In genomic region chr8:121922101-121922500, GRCm38 (mm10) we compare ENCODE assay signal across 10 mouse cellular contexts. TPM values are rescaled to one million over a fixed set of nuclear protein-coding genes. Genes with fewer than 3 reads are reported as not detected.
DNase-seq lines count a peak whose midpoint lies in the region; ATAC-seq lines count a peak whose summit lies in the region.
"Had no signal": no experiment of that assay in that cellular context is flagged by ENCODE, and none has a peak within 500 bp of the region (broad histone marks: within the 10 kb centered on the region; RNA-seq: fewer than 3 reads in every experiment).

No protein-coding gene starts in this region.

- H3K9ac ChIP-seq in limb, embryonic 15.5 days: no peak overlapping the region
- 0 out of 2 replicates have a peak overlapping the region, but pooled peaks have one; percentile 7 for H3K9ac ChIP-seq in heart, embryonic 13.5 days
- H3K9ac ChIP-seq in stomach, embryonic 15.5 days: no peak overlapping the region

- H3K27me3 ChIP-seq in limb, embryonic 15.5 days: no peaks in the 10 kb centered on the region
- H3K27me3 ChIP-seq in limb, embryonic 10.5 days (ENCODE audit: low read depth, poor library complexity, severe bottlenecking): no peaks in the 10 kb centered on the region
- no peaks in the 10 kb centered on the region for H3K27me3 ChIP-seq in heart, embryonic 13.5 days (replicated peaks)
- H3K27me3 ChIP-seq in stomach, embryonic 15.5 days (replicated peaks): no peaks in the 10 kb centered on the region

- H3K36me3 ChIP-seq in limb, embryonic 15.5 days: no peaks in the 10 kb centered on the region
- no peaks in the 10 kb centered on the region for H3K36me3 ChIP-seq in limb, embryonic 10.5 days
- no peaks in the 10 kb centered on the region for H3K36me3 ChIP-seq in heart, embryonic 13.5 days
- H3K36me3 ChIP-seq in stomach, embryonic 15.5 days: no peaks in the 10 kb centered on the region

- peaks cover 16% of the 10 kb centered on the region for H3K4me1 ChIP-seq in limb, embryonic 15.5 days
- H3K4me1 ChIP-seq in limb, embryonic 10.5 days: peaks cover 3% of the 10 kb centered on the region
- H3K4me1 ChIP-seq in heart, embryonic 13.5 days: peaks cover 9% of the 10 kb centered on the region; the same call in 1 of the 2 replicates
- H3K4me1 ChIP-seq in stomach, embryonic 15.5 days: peaks cover 15% of the 10 kb centered on the region

- ATAC-seq in limb, embryonic 15.5 days (ENCODE audit: insufficient number of reproducible peaks, low FRiP score, low TSS enrichment, low read depth): 0 out of 2 replicates have a peak, but pooled peaks have one; percentile 9
- ATAC-seq in heart, embryonic 13.5 days (ENCODE audit: extremely low read depth, insufficient number of reproducible peaks, low FRiP score, low TSS enrichment): no peak
- ATAC-seq in stomach, embryonic 15.5 days (ENCODE audit: insufficient read depth, low FRiP score, low read depth): peak; percentile 73; the same call in 1 of the 2 replicates

- no peak overlapping the region for H3K4me3 ChIP-seq in limb, embryonic 15.5 days
- H3K4me3 ChIP-seq in limb, embryonic 10.5 days: no peak overlapping the region
- no peak overlapping the region for H3K4me3 ChIP-seq in heart, embryonic 13.5 days
- no peak overlapping the region for H3K4me3 ChIP-seq in stomach, embryonic 15.5 days (replicated peaks)
- H3K4me3 ChIP-seq: myocyte had no signal

- no peaks in the 10 kb centered on the region for H3K9me3 ChIP-seq in limb, embryonic 15.5 days
- H3K9me3 ChIP-seq in limb, embryonic 10.5 days (replicated peaks): no peaks in the 10 kb centered on the region
- H3K9me3 ChIP-seq in heart, embryonic 13.5 days: no peaks in the 10 kb centered on the region
- no peaks in the 10 kb centered on the region for H3K9me3 ChIP-seq in stomach, embryonic 15.5 days

- no peak for DNase-seq in limb, embryonic 10.5 days (ENCODE audit: low spot score)
- peak; percentile 61 for DNase-seq in kidney, postnatal 14 days
- DNase-seq in spleen, postnatal 10 days (ENCODE audit: low spot score in 2 of 2): no peak
- no peak for DNase-seq in thymus, adult 18-20 months
- no peak for DNase-seq in B cell, adult 2 months
- DNase-seq: cerebellum, adult 8-10 months had no signal

- H3K27ac ChIP-seq in limb, embryonic 15.5 days: no peak overlapping the region
- no peak overlapping the region for H3K27ac ChIP-seq in limb, embryonic 10.5 days
- H3K27ac ChIP-seq in heart, embryonic 13.5 days (replicated peaks): peak overlapping the region; percentile 73
- peak overlapping the region; percentile 61 for H3K27ac ChIP-seq in stomach, embryonic 15.5 days

- 59% methylated on average over 8 of the region's 8 CpGs for WGBS in limb, embryonic 15.5 days
- WGBS in limb, embryonic 10.5 days: 76% methylated on average over 8 of the region's 8 CpGs
- WGBS in heart, embryonic 13.5 days: 48% methylated on average over 8 of the region's 8 CpGs
- WGBS in stomach, embryonic 15.5 days: 28% methylated on average over 8 of the region's 8 CpGs

- no peak overlapping the region for H3K4me2 ChIP-seq in limb, embryonic 15.5 days
- no peak overlapping the region for H3K4me2 ChIP-seq in heart, embryonic 13.5 days
- no peak overlapping the region for H3K4me2 ChIP-seq in stomach, embryonic 15.5 days

RNA-seq across cellular contexts. Expression of gene Slc7a5, which starts 14.6 kb away (rescaled TPM):
- 24.5 and 27.4 TPM in 2 replicates for polyA plus RNA-seq in limb, embryonic 15.5 days (2015; fragmentation: Nextera tagmentation; extraction: Ambion mirVana)
- polyA plus RNA-seq in limb, embryonic 10.5 days (2016; fragmentation: Nextera tagmentation; extraction: Ambion mirVana): 16.8 and 19.3 TPM in 2 replicates
- polyA plus RNA-seq in heart, embryonic 13.5 days (2015; fragmentation: Nextera tagmentation; extraction: Ambion mirVana): 16.1 and 17.3 TPM in 2 replicates
- 22.7 and 26.6 TPM in 2 replicates for polyA plus RNA-seq in stomach, embryonic 15.5 days (2015; fragmentation: Nextera tagmentation; extraction: Ambion mirVana)

RNA-seq across cellular contexts. Expression of gene Car5a, which starts 22.6 kb away (rescaled TPM):
- 0.17 TPM in 1 of 2 replicates, not detected in the other for polyA plus RNA-seq in limb, embryonic 15.5 days (2015; fragmentation: Nextera tagmentation; extraction: Ambion mirVana)
- 0.20 TPM in 1 of 2 replicates, not detected in the other for polyA plus RNA-seq in limb, embryonic 10.5 days (2016; fragmentation: Nextera tagmentation; extraction: Ambion mirVana)
- polyA plus RNA-seq in heart, embryonic 13.5 days (2015; fragmentation: Nextera tagmentation; extraction: Ambion mirVana): 0.12 and 0.31 TPM in 2 replicates
- 0.21 and 0.22 TPM in 2 replicates for polyA plus RNA-seq in stomach, embryonic 15.5 days (2015; fragmentation: Nextera tagmentation; extraction: Ambion mirVana)
- polyA plus RNA-seq: myocyte had no signal

RNA-seq across cellular contexts. Expression of gene Banp, which starts 27.4 kb away (rescaled TPM):
- polyA plus RNA-seq in limb, embryonic 15.5 days (2015; fragmentation: Nextera tagmentation; extraction: Ambion mirVana): 42.3 and 44.8 TPM in 2 replicates
- 55.4 and 60.0 TPM in 2 replicates for polyA plus RNA-seq in limb, embryonic 10.5 days (2016; fragmentation: Nextera tagmentation; extraction: Ambion mirVana)
- 23.1 and 30.4 TPM in 2 replicates for polyA plus RNA-seq in heart, embryonic 13.5 days (2015; fragmentation: Nextera tagmentation; extraction: Ambion mirVana)
- polyA plus RNA-seq in stomach, embryonic 15.5 days (2015; fragmentation: Nextera tagmentation; extraction: Ambion mirVana): 35.6 and 36.3 TPM in 2 replicates

Comparison
In these comparisons a context has a peak if more than half of its experiments do, and no peak if none do; other contexts are left out.
1. H3K27ac ChIP-seq: peak in heart, embryonic 13.5 days (single experiment) and stomach, embryonic 15.5 days (single experiment); none in limb, embryonic 15.5 days (single experiment) and limb, embryonic 10.5 days (single experiment).